Mouse (Mus musculus) thymus, adult 2 months (tissue): Measurements from ENCODE around the gene Esam.

Source experiments
- CTCF ChIP-seq: fragments of 200-500 bp; IDR thresholded peaks from 2 replicates; pipeline ENCODE4 v1.5.1; 2012; ENCODE audit warnings: mild to moderate bottlenecking, control low read depth, low read length, moderate library complexity, borderline replicate concordance; ENCODE audit not compliant: control insufficient read depth, poor library complexity, insufficient read depth; ENCODE audit errors: extremely low read depth
- POLR2A ChIP-seq: fragments of 200-500 bp; IDR thresholded peaks from 2 replicates; pipeline ENCODE4 v1.6.1; 2012; ENCODE audit warnings: mild to moderate bottlenecking, low read length, control low read depth, moderate library complexity; ENCODE audit not compliant: control insufficient read depth, poor library complexity, insufficient read depth; ENCODE audit errors: extremely low read depth

- TF ChIP-seq POLR2A (no peak), CTCF (no peak)
Observed at GRCm38 (mm10) chr9:37541851-37542642, 14.2 kb downstream of the Esam start.
